Mouse (Mus musculus) urinary bladder, postnatal 14 days (tissue): ENCODE measurements at regions not wholly inside any gene's neighbourhood (a gene's known extent, or its start where the extent isn't known, plus 50 kb on each side); places are given as distances from the start of the nearest gene placed in this dataset.
"Not testable (repeated sequence)": the region's sequence is repeated elsewhere in the genome, so short reads cannot be mapped to it uniquely, and the experiment has no call there.

Experiments used
- DNase-seq: peaks from one replicate; pipeline ENCODE4 v3.0.0; 2021; ENCODE audit warnings: low spot score

GRCm38 (mm10) chr8:35020480-35020879, 745.1 kb upstream of the Gm19410 start:
- DNase-seq: no peak

- no peak for DNase-seq
Observed at GRCm38 (mm10) chr8:35022649-35023048, 742.9 kb upstream of the Gm19410 start.

- DNase-seq: no peak
Observed at GRCm38 (mm10) chr8:35047798-35048197, 717.8 kb upstream of the Gm19410 start.

GRCm38 (mm10) chr8:35053444-35053843, 712.1 kb upstream of the Gm19410 start:
- DNase-seq: no peak

GRCm38 (mm10) chr8:35061048-35061447, 704.5 kb upstream of the Gm19410 start:
- no peak for DNase-seq

GRCm38 (mm10) chr8:35068228-35068627, 697.4 kb upstream of the Gm19410 start:
- DNase-seq: no peak

- DNase-seq: no peak
Observed at GRCm38 (mm10) chr8:35070246-35070989, 695.2 kb upstream of the Gm19410 start.

- DNase-seq: no peak
Observed at GRCm38 (mm10) chr8:35075971-35076370, 689.6 kb upstream of the Gm19410 start.

GRCm38 (mm10) chr8:35083161-35083560, 682.4 kb upstream of the Gm19410 start:
- no peak for DNase-seq

- DNase-seq: no peak
Observed at GRCm38 (mm10) chr8:35087070-35087469, 678.5 kb upstream of the Gm19410 start.

GRCm38 (mm10) chr8:35088380-35089244, 677.0 kb upstream of the Gm19410 start:
- no peak for DNase-seq

- no peak for DNase-seq
Observed at GRCm38 (mm10) chr8:35089519-35089918, 676.1 kb upstream of the Gm19410 start.

GRCm38 (mm10) chr8:35101701-35102100, 663.9 kb upstream of the Gm19410 start:
- DNase-seq: no peak

GRCm38 (mm10) chr8:35102102-35102501, 663.5 kb upstream of the Gm19410 start:
- DNase-seq: not testable (repeated sequence)

GRCm38 (mm10) chr8:35104465-35104876, 661.1 kb upstream of the Gm19410 start:
- not testable (repeated sequence) for DNase-seq

GRCm38 (mm10) chr8:35109506-35110217, 655.9 kb upstream of the Gm19410 start:
- no peak for DNase-seq

- DNase-seq: no peak
Observed at GRCm38 (mm10) chr8:35110286-35110685, 655.3 kb upstream of the Gm19410 start.

GRCm38 (mm10) chr8:35111130-35111529, 654.5 kb upstream of the Gm19410 start:
- DNase-seq: no peak

GRCm38 (mm10) chr8:35112591-35113265, 652.9 kb upstream of the Gm19410 start:
- no peak for DNase-seq

GRCm38 (mm10) chr8:35114031-35114430, 651.6 kb upstream of the Gm19410 start:
- DNase-seq: no peak

GRCm38 (mm10) chr8:35120612-35121011, 645.0 kb upstream of the Gm19410 start:
- DNase-seq: no peak

- DNase-seq: no peak
Observed at GRCm38 (mm10) chr8:35121084-35121483, 644.5 kb upstream of the Gm19410 start.
